8 mouse cellular contexts compared by ENCODE assay signal in genomic region chr13:69810936-69811680, GRCm38 (mm10). TPM values are rescaled to one million over a fixed set of nuclear protein-coding genes. Genes with fewer than 3 reads are reported as not detected.
DNase-seq lines count a peak whose midpoint lies in the region; ATAC-seq and TF ChIP-seq lines count a peak whose summit lies in the region.

No protein-coding gene starts in this region.

- H3K27ac ChIP-seq in spleen, adult 2 months (ENCODE audit: insufficient read depth, low read length), result no peak overlapping the region; the same call in 1 of the 2 replicates
- no peak overlapping the region for H3K27ac ChIP-seq in liver, embryonic 14.5 days

- H3K36me3 ChIP-seq in spleen, adult 2 months (ENCODE audit: control insufficient read depth, insufficient read depth, low read length), result peaks cover 26% of the 10 kb centered on the region
- H3K36me3 ChIP-seq in liver, embryonic 14.5 days (replicated peaks; ENCODE audit: control insufficient read depth, insufficient read depth, low read depth), result peaks cover 15% of the 10 kb centered on the region

- H3K27me3 ChIP-seq in spleen, adult 2 months (ENCODE audit: control insufficient read depth, insufficient read depth, low read length), result no peaks in the 10 kb centered on the region
- no peaks in the 10 kb centered on the region for H3K27me3 ChIP-seq in liver, embryonic 14.5 days (ENCODE audit: control insufficient read depth, insufficient read depth, low read length)

- H3K4me1 ChIP-seq in spleen, adult 2 months (ENCODE audit: control insufficient read depth, insufficient read depth, insufficient read length), result peaks cover 7% of the 10 kb centered on the region
- peaks cover 0 to 11% of the 10 kb centered on the region in 2 experiments; a peak in 2 of 4 replicates for H3K4me1 ChIP-seq in liver, embryonic 14.5 days (replicated peaks; ENCODE audit: control insufficient read depth in 2 of 2, insufficient read depth in 2 of 2, low read length in 1 of 2)

- peak; percentile 39 for DNase-seq in adrenal gland, adult 8-10 months
- DNase-seq in adrenal gland, adult 18-20 months (ENCODE audit: low spot score in 2 of 2), result no peak
- DNase-seq in spleen, adult 2 months (ENCODE audit: low read depth in 1 of 2, low spot score in 2 of 2), result no peak
- DNase-seq in spleen, adult 18-20 months, result no peak
- DNase-seq in liver, embryonic 14.5 days (ENCODE audit: low read depth in 3 of 3, low spot score in 3 of 3), result no peak
- DNase-seq in right cerebral cortex, postnatal 4 days, result no peak
- DNase-seq in embryo, embryonic 9.5 days (ENCODE audit: extremely low spot score), result no peak
- DNase-seq in urinary bladder, postnatal 25 days (ENCODE audit: low spot score), result no peak

- no peak for TF ChIP-seq CTCF in spleen, adult 2 months (IDR thresholded peaks at IDR 0.05; ENCODE audit: extremely low read depth, insufficient read depth, insufficient read length, insufficient replicate concordance)
- no peak for TF ChIP-seq CTCF in liver, embryonic 14.5 days (IDR thresholded peaks at IDR 0.05; ENCODE audit: low read depth)

- H3K4me2 ChIP-seq in liver, embryonic 14.5 days (ENCODE audit: low read depth), result peak overlapping the region; percentile 75

- no peak for TF ChIP-seq POLR2A in spleen, adult 2 months (IDR thresholded peaks at IDR 0.05; ENCODE audit: low read depth, low read length)

- ATAC-seq in liver, embryonic 14.5 days (ENCODE audit: insufficient read depth), result no peak

- no peaks in the 10 kb centered on the region for H3K9me3 ChIP-seq in liver, embryonic 14.5 days (ENCODE audit: control insufficient read depth, low read length)

- peak overlapping the region; percentile 87; the same call in 1 of the 2 replicates for H3K4me3 ChIP-seq in spleen, adult 2 months (ENCODE audit: extremely low read depth, insufficient read depth, insufficient read length)
- H3K4me3 ChIP-seq in liver, embryonic 14.5 days (ENCODE audit: insufficient read depth in 1 of 2, low read depth in 2 of 2, low read length in 2 of 2), result peak overlapping the region; percentile 85 to 91; a peak in 3 of 4 replicates

- no peak for TF ChIP-seq EP300 in liver, embryonic 14.5 days (IDR thresholded peaks at IDR 0.05; ENCODE audit: low read depth)

- WGBS in spleen, adult 2 months, result 84% methylated on average over 14 of the region's 14 CpGs
- WGBS in liver, embryonic 14.5 days (ENCODE audit: insufficient replicate concordance), result 68% methylated on average over 14 of the region's 14 CpGs

- H3K9ac ChIP-seq in liver, embryonic 14.5 days (replicated peaks), result no peak overlapping the region; the same call in 1 of the 2 replicates

RNA-seq across cellular contexts. Expression of gene Med10, which starts 8.9 kb away (rescaled TPM):
- total RNA-seq in adrenal gland, adult 8-10 months (2022), result 10 to 100 TPM; 52.9 to 74.7 (median 62.3) TPM
- total RNA-seq in adrenal gland, adult 18-20 months (2021), result 10 to 100 TPM; 45.4 to 56.2 TPM
- 27.0 and 31.6 TPM in 2 replicates for polyA plus RNA-seq in spleen, adult 2 months (2012; rRNA removed)
- 13.2 and 20.1 TPM in 2 replicates for polyA plus RNA-seq in liver, embryonic 14.5 days (2012; rRNA removed)
- 41.8 and 44.7 TPM in 2 replicates for polyA plus RNA-seq in liver, embryonic 14.5 days (2014; fragmentation: Nextera tagmentation; extraction: Ambion mirVana)
